Mouse (Mus musculus): ENCODE data around the gene Calr3. TPM values are rescaled to one million over a fixed set of nuclear protein-coding genes. Genes with fewer than 3 reads are reported as not detected.

Gene Calr3
- not detected in 2 replicates for polyA plus RNA-seq (2012)

GRCm38 (mm10) chr8:72443338-72443993 is at the start of gene Calr3, which contains the start of gene 1700030K09Rik:
Gene Calr3, minus strand, starts transcription at chr8:72443870.
Gene 1700030K09Rik, plus strand, starts transcription at chr8:72443880.
- TF ChIP-seq TAL1 (IDR thresholded peaks at IDR 0.05; ENCODE audit: low read length) = no peak
- no peak for TF ChIP-seq GATA1 (IDR thresholded peaks at IDR 0.05; ENCODE audit: low read length)
- Histone ChIP-seq H3K4me1 (ENCODE audit: control insufficient read depth) (peaks cover 26% of the 10 kb centered on the region), H3K4me3 (replicated peaks) (peak within 1 kb of the TSS; percentile 60), H3K36me3 (ENCODE audit: control insufficient read depth) (peaks cover 2% of the 10 kb centered on the region), H3K27me3 (ENCODE audit: control insufficient read depth) (no peaks in the 10 kb centered on the region), H3K9me3 (ENCODE audit: control insufficient read depth, low read length) (no peaks in the 10 kb centered on the region)

DNA sequence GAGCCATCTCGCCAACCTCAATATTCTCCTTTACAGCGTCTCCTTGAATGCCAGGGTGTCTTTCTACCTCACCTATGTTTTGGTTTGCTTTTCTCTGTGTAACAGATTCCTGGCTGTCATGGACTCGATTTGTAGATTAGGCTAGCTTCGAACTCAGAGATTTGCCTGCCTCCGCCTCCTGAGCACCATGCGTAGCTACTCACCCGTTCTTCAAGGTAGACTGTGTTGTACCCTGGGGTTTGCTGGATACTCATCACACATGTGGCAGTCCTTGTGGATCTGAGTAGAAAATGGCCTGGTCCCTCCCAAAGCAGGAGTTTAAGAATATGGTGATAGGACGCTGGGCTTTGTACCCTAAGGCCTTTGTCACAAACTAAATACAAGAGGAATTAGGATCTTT is 49.7 kb upstream of the Calr3 start:
- no peaks in the 10 kb centered on the region for H3K27me3 ChIP-seq (ENCODE audit: control insufficient read depth)
- no peaks in the 10 kb centered on the region for H3K9me3 ChIP-seq (ENCODE audit: control insufficient read depth, low read length)
- peaks cover 59% of the 10 kb centered on the region for H3K4me1 ChIP-seq (ENCODE audit: control insufficient read depth)
- peak overlapping the region; percentile 98 for H3K4me3 ChIP-seq (replicated peaks)
- TF ChIP-seq GATA1 (IDR thresholded peaks at IDR 0.05; ENCODE audit: low read length) = no peak
- TF ChIP-seq TAL1 (IDR thresholded peaks at IDR 0.05; ENCODE audit: low read length) = no peak
- peaks cover 75% of the 10 kb centered on the region for H3K36me3 ChIP-seq (ENCODE audit: control insufficient read depth)

DNA sequence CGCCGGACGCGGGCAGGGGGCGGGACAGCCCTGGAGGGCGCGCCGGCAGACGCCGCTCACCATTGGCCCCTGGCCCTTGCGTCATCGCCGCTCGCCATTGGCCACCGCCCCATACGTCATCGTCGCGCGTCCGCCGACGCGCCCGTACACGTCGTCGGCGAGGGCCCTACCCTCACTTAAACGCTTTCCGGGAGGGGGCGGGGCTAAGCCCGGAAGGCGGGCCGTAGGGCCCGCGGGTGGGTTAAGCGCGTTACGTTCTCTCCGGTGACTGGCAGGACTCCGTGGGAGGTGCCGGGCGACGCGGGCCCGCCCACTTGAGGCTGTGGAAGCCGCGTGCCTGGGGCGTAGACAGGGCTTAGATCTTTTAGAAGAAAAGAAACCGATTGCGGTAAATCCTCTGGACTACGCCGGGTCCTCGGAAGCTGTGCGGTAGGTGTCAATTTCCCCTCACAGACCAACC is 49.0 kb upstream of the Calr3 start:
- Histone ChIP-seq H3K9me3 (ENCODE audit: control insufficient read depth, low read length) (no peaks in the 10 kb centered on the region), H3K4me3 (replicated peaks) (peak overlapping the region; percentile 98), H3K27me3 (ENCODE audit: control insufficient read depth) (no peaks in the 10 kb centered on the region), H3K36me3 (ENCODE audit: control insufficient read depth) (peaks cover 75% of the 10 kb centered on the region), H3K4me1 (ENCODE audit: control insufficient read depth) (peaks cover 59% of the 10 kb centered on the region)
- no peak for TF ChIP-seq GATA1 (IDR thresholded peaks at IDR 0.05; ENCODE audit: low read length)
- no peak for TF ChIP-seq TAL1 (IDR thresholded peaks at IDR 0.05; ENCODE audit: low read length)

DNA sequence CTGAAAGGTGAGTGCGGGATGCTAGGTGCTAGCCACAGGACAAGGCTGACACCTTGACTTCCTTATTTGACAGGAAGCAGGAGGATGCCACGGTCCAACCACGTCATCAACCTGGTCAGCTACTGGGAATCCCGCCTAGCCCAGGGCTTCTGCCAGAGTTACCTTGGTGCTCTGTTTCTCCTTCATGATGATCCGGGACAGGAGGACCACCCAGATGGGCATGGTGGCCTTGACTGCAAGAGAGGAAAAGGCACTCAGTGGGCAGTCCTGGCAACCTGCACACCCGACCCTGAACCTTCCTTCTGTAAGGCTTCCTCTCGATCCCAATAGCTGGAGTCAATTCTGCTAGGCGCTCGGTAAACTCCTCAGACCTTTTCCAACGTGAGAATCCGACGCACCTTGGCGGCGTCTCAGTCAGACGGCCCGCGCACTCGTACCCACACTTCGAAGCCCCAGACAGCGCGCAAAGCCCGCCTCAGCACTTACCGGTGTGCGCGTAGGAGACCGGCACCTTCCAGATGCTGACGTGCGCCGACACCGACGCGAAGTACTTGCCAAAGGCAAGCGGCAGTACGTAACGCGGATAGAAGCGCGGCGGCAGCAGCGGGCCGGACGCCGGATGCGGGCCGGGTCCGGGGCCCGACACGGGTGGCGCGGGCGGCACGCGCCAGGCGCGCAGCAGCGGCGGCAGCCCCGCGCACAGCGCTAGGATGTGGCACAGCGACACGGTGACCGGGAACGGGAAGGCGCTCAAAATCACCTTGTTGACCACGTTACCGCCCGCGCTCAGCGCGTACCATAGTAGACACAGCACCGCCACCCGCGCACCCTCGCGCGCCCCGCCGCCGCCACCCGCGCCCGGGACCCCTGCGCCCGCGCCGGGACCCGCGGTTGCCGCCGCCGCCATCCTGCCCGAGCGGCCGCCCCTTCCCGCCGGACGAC is 48.3 kb upstream of the Calr3 start, which contains the start of gene Slc35e1:
TSS of gene Slc35e1 (minus strand) at position 935 of the 942 bp plus-strand sequence.
- Histone ChIP-seq H3K9me3 (ENCODE audit: control insufficient read depth, low read length) (no peaks in the 10 kb centered on the region), H3K36me3 (ENCODE audit: control insufficient read depth) (peaks cover 75% of the 10 kb centered on the region), H3K4me1 (ENCODE audit: control insufficient read depth) (peaks cover 59% of the 10 kb centered on the region), H3K4me3 (replicated peaks) (peak within 1 kb of the TSS; percentile 98), H3K27me3 (ENCODE audit: control insufficient read depth) (no peaks in the 10 kb centered on the region)
- TF ChIP-seq TAL1 (IDR thresholded peaks at IDR 0.05; ENCODE audit: low read length) = no peak
- no peak for TF ChIP-seq GATA1 (IDR thresholded peaks at IDR 0.05; ENCODE audit: low read length)

DNA sequence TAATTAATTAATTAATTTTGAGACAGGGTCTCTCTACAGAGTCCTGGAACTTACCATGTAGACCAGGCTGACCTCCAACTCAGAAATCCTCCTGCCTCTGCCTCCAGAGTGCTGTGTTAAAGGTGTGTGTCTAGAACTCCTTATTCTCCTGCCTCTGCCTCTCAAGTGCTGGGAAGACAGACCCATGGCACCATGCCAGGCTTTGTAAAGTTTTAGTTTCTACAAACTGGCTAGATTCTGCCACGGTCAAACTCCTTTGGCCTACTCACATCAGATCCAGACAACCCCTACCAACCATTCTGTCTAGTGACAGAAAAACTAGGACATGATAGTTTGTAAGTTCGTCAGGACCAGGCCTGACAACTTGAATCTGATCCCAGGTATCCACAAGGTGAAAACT is 47.3 kb upstream of the Calr3 start:
- H3K36me3 ChIP-seq (ENCODE audit: control insufficient read depth) = peaks cover 75% of the 10 kb centered on the region
- no peaks in the 10 kb centered on the region for H3K9me3 ChIP-seq (ENCODE audit: control insufficient read depth, low read length)
- TF ChIP-seq GATA1 (IDR thresholded peaks at IDR 0.05; ENCODE audit: low read length) (no peak), TAL1 (IDR thresholded peaks at IDR 0.05; ENCODE audit: low read length) (no peak)
- peaks cover 58% of the 10 kb centered on the region for H3K4me1 ChIP-seq (ENCODE audit: control insufficient read depth)
- H3K4me3 ChIP-seq (replicated peaks) = peak overlapping the region; percentile 98
- no peaks in the 10 kb centered on the region for H3K27me3 ChIP-seq (ENCODE audit: control insufficient read depth)

- Histone ChIP-seq H3K36me3 (ENCODE audit: control insufficient read depth) (peaks cover 93% of the 10 kb centered on the region), H3K9me3 (ENCODE audit: control insufficient read depth, low read length) (no peaks in the 10 kb centered on the region), H3K4me1 (ENCODE audit: control insufficient read depth) (peaks cover 33% of the 10 kb centered on the region), H3K27me3 (ENCODE audit: control insufficient read depth) (no peaks in the 10 kb centered on the region), H3K4me3 (replicated peaks) (no peak overlapping the region)
- TF ChIP-seq GATA1 (IDR thresholded peaks at IDR 0.05; ENCODE audit: low read length) (no peak), TAL1 (IDR thresholded peaks at IDR 0.05; ENCODE audit: low read length) (no peak)
Measured at GRCm38 (mm10) chr8:72487014-72487413, 43.3 kb upstream of the Calr3 start.

GRCm38 (mm10) chr8:72485456-72486199 is 42.0 kb upstream of the Calr3 start:
- TF ChIP-seq TAL1 (IDR thresholded peaks at IDR 0.05; ENCODE audit: low read length) (no peak), GATA1 (IDR thresholded peaks at IDR 0.05; ENCODE audit: low read length) (no peak)
- Histone ChIP-seq H3K36me3 (ENCODE audit: control insufficient read depth) (peaks cover 98% of the 10 kb centered on the region), H3K9me3 (ENCODE audit: control insufficient read depth, low read length) (no peaks in the 10 kb centered on the region), H3K4me1 (ENCODE audit: control insufficient read depth) (peaks cover 20% of the 10 kb centered on the region), H3K27me3 (ENCODE audit: control insufficient read depth) (no peaks in the 10 kb centered on the region), H3K4me3 (replicated peaks) (no peak overlapping the region)

DNA sequence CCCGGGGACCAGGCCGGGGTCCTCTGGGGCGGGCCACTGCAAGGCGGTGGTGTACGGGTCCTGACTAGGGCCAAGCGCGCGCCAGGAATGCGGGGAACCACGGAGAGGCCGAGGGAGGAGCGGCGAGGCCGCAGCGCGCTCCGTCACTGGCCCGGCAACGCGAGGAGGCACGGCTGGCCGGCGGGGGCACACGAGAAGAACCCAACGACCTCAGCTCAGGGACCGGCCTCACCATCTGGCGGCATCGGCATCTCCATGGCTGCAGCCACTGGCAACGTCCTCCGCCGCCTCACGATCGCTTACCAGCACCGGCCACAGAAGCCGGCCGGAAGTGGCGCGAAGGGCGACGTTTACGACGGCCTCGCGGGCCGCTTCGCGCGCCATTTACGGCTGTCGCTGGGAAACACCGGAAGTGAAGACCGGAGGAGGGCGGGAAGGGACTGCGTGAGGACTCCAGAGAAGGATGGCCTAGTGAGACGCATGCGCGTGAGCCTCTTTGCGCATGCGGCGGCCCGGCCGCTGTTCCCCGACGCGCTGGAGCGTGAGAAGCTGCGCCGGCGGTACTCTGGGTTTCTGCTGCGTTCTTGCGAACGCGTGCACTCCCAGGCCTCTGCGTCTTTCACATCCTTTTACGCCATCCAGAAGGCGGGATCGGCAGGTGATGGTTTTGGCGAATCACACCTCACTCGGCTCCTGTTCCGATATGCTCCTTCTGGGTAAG is 31.3 kb upstream of the Calr3 start, which contains the start of gene Cherp:
TSS of gene Cherp (minus strand) at position 401 of the 721 bp plus-strand sequence.
- H3K4me3 ChIP-seq (replicated peaks) = peak within 1 kb of the TSS; percentile 90
- peaks cover 44% of the 10 kb centered on the region for H3K4me1 ChIP-seq (ENCODE audit: control insufficient read depth)
- TF ChIP-seq TAL1 (IDR thresholded peaks at IDR 0.05; ENCODE audit: low read length) (no peak), GATA1 (IDR thresholded peaks at IDR 0.05; ENCODE audit: low read length) (no peak)
- H3K36me3 ChIP-seq (ENCODE audit: control insufficient read depth) = peaks cover 47% of the 10 kb centered on the region
- H3K27me3 ChIP-seq (ENCODE audit: control insufficient read depth) = no peaks in the 10 kb centered on the region
- no peaks in the 10 kb centered on the region for H3K9me3 ChIP-seq (ENCODE audit: control insufficient read depth, low read length)
